Mouse (Mus musculus) CD4-positive helper T cell, adult 2 months (primary cell): Measurements from ENCODE around the gene Dmkn.
"Not testable (repeated sequence)": the region's sequence is repeated elsewhere in the genome, so short reads cannot be mapped to it uniquely, and the experiment has no call there.

Experiments
- DNase-seq: peaks from one replicate; pipeline ENCODE4 v3.0.0-alpha.2; 2012; ENCODE audit warnings: low read depth, missing footprints, low spot score

The Dmkn gene

DNA sequence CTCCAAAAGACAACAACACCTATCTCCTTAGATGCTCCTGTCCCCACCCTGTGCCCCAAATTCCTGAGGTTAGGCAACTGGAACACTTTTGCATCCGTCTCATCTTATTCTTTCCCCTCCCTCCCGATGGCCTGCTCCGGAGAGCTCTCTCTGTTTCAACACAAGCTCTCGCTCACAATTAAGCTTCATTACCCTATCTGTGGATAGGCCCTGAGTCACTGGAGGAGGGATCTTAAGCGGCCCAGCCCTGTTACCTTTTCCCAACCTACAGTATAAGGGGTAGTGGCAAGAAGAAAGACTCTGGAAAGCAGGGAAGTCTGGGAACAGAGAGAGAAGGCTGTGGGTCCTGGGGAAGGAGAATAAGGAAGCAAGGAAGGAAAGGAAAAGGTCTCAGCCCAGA is at the start of gene Dmkn:
Gene Dmkn (plus strand): TSS at position 301 of the 400 bp plus-strand sequence.
- no peak for DNase-seq

DNA sequence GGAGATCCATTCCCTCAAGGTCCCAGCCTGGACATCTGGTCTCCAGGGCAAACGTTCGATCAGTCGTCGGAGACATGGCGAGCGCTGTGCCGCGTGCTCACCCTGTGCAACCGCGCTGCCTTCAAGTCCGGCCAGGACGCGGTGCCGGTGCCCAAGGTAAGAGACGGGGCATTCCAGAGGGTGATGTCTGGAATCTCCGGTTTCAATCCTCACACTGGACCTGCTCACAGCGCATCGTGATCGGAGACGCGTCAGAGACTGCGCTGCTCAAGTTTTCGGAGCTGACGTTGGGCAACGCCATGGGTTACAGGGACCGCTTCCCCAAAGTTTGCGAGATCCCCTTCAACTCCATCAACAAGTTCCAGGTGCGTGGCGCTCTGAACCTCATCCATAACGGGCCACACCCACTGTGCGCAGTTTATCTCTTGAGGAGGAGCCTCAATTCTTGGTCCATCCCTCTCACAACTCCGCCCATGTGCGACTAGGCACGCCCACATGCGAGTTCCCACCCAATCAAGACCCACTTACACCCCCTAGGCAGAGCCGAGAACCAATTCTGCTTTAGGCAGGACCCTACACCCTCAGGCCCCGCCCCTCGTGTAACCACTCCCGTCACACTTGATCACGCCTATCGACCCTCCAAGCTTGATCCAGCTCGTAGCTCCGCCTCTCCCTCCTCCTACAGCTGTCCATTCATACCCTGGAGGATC is 46.4 kb upstream of the Dmkn start:
- DNase-seq: peak; percentile 77

DNA sequence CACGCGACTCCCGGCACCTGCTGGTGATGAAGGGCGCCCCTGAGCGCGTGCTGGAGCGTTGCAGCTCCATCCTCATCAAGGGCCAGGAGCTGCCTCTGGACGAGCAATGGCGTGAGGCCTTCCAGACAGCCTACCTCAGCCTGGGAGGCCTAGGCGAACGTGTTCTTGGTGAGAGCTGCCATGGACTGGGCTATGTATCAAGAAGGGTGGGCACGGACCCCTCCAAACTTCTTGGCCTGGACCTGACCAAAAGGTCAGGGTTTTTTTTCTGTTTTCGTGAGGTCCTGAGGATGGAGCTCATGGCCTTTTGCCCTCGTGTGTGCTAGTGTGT is 45.9 kb upstream of the Dmkn start:
- no peak for DNase-seq

DNA sequence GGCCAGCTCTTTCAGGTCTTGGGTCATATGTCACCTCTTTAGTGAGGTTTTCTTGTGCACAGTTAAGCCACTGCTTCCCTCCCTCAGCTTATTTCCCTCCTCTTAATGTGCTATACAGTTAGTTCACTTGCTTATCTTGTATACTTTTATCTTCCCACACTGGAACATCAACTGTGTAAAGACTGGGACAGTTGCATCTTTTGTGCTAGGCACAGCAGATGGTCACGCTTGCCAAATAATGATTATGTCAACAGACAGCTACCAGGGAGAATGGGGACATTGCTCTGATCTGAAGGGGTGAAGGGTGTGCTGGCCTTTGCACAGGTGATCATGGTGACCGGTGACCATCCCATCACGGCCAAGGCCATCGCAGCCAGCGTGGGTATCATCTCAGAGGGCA is 43.9 kb upstream of the Dmkn start:
- DNase-seq: no peak

DNA sequence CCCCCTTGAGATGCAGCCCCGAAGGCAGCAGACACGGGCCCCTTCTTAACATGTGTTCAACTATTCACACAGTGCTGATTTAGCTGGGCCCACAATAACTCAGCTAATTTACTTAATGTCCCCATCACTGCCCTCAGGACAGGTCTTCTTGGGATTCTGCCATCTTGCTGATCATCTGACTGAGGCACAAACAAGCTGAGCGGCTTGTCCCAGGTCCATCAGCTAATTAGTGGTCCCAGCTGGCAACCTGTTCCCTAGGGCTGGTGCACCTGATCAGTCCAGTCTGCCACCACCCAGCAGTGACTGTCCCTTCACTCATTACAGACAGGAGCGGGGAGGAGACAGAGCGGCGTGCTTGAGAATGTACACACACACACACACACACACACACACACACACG is 42.3 kb upstream of the Dmkn start:
- DNase-seq: no peak

DNA sequence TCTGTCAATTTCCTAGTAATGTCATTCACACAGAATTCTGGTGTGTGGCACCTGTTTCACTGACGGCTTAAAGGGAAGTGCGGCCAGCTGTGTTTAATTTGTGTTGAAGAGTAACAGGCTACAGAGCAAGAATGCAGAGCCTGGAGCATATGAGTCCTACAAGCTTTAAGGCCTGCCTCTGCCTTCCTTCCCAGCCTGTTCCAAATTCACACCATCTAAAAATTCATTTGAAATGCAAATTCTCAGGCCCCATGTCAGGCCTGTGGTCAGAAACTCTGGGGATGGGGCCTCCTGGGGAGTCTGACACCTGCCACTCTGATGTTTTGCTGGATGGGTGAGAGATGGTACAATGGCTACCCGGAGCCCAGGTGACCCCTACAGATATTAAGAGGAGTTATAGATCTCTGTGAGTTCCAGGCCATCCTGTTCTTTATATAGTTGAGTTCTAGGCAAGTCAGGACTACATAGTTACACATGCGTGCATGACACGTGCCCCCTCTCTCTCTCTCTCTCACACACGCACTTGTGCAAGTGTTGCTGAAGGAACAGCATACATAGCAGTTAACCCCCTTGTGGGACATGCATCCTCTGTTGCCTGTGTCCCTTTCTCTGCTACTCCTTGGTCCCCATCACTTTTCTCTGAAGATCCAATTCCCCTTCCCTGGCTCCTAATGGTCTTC is 40.1 kb upstream of the Dmkn start:
- no peak for DNase-seq

DNA sequence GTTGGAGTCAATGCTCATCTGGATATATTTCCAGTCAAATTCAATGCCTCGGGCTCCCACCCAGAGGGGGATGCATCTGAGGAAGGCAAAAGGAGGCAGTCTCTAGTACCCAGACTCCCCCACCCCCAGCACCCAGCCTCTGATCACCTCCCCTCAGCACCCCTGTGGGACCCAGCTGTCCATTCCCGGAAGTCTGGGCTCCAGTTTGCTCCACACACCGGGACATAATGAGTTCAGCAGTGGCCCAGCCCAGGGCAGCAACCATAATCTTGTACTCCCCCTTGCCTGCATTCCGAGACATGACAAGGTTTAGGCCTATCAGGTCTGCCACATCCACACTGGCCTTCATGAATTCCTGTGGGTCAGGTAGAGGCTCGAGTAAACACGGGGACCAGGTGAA is 35.3 kb upstream of the Dmkn start:
- no peak for DNase-seq

DNA sequence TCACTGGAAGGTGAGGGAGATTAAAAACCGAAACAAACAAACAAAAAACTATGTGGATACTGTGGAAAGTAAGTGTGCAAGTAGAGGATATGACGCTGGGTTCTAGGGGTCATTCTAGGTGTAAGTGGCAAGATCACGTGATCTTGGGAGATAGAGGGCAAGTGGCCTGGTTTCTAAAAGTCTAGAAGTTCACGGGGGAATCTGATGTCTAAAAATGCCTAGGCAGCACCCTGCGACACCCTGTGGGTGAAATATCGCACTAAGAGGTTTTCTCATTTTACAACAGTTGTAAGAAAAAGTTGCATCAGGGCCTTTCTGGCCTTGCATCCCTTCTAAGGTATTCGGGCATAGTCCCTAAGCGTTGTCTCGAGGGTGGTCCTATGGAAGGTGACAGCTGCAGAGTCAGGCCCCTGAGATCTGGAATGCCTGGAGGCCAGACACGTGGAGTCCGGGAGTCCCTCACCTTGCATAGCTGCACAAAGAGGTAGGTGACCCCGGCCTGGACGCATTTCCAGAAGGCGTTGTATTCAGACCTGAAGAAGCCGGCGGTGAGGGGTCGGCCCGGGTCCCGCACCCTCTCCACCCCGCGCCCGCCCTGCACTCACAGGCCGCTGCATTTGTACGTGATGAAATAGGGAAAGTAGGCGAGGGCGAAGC is 34.7 kb upstream of the Dmkn start:
- peak; percentile 44 for DNase-seq

DNA sequence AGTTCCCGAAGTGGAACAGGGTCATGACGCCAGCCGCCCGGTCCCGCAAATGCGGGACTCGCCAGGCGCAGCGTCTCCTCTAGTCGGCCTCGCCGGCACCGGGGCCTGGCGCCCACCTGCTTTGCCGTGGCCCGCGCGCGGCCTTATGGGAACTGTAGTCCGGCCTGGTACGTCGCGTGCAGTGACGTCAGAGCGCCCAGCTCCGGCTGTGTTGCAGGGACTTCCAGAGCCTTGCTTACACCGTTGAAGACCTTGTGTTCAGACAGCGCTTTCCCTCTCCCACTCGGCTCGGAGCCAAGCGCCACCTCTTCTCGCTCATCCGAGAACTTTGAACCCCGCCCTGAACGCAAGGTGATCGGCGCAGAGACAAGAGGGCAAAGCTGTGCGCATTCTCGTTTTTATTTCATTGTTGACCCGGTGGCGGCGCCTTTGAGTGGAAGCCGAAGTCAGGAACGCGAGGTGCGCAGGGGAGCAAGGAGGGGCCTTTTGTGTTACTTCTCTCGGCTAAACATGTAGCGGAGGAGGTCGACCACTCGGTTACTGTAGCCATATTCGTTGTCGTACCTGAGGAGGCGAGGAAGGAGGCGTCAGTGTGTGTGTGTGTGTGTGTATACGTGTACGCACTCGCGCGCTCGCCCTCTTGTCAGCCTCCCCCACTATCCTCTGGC is 34.0 kb upstream of the Dmkn start, which contains the start of gene Tmem147:
Gene Tmem147 (minus strand): TSS at position 145 of the 668 bp plus-strand sequence.
- peak; percentile 96 for DNase-seq

DNA sequence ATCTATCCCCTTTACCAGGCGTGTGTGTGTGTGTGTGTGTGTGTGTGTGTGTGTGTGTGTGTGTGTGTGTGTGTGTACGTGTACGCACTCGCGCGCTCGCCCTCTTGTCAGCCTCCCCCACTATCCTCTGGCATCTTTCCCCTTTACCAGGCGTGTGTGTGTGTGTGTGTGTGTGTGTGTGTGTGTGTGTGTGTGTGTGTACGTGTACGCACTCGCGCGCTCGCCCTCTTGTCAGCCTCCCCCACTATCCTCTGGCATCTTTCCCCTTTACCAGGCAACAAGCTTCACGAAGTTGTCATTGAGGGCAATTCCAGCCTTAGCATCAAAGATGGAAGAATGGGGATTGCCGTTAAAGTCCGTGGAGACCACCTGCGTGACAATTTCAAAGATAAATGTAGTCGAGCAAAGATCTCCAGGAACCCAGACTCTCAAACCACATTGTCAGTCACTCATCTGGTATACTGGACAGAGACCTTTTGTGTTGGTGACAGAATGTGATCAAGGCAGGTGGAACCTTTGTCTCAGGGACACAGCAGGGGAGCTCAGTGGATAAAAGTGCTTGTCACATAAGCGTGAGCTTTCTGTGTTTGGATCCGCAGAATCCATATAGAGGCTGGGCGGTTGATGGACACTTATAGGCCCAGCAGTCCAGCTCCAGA is 33.4 kb upstream of the Dmkn start:
- DNase-seq: peak; percentile 24

DNA sequence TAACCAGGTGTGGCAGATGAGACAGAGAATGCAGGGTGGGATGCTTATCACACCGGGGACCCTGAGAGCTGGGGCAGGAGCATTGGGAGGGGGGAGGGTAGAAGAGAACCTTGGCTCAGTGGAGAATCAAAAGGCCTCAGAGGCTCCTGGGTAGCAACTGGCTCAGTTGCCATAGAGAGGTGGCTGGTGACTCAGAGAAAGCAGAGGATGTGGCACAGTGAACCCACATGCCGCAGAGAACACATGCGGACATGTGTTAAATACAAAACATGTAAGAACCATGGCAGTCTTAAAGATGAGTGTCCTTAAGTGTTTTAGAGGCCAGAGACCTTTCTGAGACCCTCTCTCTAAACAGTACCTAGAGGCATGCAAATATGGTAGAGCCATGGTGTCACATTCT is 27.3 kb upstream of the Dmkn start:
- DNase-seq: no peak

DNA sequence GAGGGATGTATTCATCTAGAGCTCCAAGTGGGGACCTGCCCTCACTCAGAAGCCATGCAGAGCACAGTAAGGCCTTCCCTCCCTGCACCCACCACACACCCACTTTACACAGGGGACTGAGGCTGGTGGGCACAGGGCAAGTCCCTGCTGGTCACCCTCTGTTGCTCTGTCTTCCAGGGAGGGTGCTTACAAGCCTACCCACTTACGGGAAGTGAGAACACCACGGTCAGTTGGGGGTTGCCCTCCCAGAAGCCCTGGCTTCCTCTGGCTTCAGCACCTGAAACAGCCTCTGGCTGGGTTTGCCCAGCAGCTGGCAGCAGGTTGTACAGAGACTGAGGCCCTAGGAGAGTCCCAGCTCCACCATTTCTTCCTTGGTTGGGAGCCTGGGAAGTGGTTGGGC is 21.0 kb upstream of the Dmkn start:
- DNase-seq: not testable (repeated sequence)

DNA sequence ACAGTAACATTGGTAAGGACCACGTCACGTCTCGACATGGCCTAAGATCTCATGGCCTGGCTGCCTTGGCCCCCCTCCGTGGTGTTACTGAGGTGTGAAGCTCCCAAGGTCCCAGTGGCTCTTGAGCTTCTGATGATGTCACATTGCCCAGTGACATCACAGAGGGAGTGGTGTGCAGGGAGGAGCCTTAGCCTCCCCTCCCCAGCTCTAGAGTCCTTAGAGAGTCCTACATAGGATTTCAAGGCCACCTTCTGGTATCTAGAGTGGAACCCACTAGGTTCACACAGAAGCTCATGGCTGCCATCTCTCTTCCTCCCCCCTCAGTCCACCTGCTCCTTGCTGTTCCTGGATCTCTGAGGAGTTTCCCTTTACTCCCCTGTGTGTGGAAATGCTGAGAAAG is 19.9 kb upstream of the Dmkn start, which contains the start of gene Gapdhs:
Gene Gapdhs (minus strand): TSS at position 65 of the 400 bp plus-strand sequence.
- not testable (repeated sequence) for DNase-seq

DNA sequence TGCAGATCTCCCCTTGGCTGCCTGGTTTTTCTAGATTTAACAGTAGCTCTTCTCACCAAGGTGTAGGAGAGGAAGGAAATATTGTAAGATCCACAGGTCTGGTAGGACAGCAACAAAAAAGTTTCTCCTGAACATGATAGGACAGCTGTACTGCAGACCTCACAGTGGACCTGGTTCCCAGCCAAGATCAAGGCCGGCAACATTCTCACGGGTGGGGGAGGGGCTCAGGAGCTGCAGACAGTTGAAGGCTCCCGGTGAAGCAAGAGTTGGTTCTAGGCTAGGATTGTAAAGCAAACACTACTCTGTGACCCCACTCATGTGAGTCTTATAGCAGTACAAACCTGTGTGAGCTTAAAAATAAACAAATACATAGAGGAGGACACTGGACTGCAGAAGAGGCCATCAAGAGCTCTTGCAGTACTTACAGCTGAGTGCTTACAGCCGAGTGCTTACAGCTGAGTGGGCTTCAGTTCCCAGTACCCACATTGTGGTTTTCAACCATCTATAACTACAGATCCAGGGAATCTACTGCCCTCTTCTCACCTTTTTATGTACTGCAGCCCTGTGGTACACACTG is 19.4 kb upstream of the Dmkn start:
- DNase-seq: no peak

DNA sequence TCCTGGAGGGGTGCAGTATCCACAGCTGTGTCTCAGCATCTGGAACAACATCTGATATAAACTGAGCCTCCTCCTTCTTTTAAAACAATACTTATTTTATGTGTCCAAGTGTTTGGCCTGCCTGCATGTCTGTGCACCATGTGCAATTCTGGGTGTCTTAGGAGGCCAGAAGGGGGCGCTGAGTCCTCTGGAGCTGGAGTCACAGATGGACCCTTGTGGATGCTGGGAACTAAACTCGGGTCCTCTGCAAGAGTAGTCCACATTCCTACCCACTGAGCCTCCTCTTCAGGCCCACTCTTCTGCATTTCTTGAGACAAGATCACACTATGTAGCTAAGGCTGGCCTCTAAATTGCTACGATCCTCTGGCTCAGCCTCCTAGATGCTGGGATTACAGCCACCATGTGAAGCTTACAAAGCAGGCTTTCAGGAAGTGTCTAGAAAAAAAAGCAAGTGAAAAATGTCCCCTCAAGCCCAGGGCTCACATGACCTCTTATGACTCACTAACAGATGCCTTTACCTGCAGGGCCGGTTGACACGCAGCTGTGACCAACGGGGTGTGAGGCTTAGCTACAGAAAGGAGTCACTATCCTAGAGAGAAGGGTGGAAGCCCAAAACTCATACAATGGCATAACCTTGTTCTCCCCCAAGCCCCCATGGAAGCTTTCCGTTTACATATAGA is 15.9 kb upstream of the Dmkn start:
- no peak for DNase-seq

DNA sequence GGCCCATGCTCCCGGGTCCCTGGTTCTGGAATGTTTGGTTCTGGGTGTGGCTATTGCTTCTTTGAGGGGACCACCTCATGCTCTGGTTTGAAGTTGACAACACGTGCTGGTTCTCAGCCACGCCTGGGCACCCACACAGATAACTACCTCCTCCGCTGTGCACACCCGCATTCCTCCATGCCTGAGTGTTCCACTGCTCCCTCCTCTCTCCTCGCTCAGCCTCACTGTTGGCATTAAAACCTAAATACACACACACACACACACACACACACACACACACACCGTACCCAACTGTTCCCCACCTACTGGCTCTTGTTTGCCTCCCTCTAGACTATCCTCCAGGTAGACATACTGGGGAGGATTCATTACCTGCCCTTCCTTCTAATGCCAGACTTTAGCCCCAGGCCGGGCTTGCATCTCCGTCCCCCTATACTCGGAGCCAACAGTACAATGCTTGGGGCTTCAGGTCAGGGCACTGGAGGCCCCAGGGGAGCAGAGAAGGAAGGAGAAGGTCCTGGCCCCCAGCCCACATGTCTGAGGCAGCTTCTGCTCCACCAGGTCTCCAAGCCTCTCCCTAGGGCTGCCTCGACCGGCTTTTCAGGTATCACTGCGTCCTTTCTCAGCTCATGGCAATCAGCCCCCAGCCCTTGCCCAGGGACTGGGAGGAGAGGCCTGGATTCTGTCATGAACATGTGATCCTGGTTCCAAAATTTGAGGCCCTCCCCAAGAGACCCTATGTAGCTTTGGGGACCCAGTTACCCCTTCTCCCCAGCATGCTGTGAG is 13.5 kb upstream of the Dmkn start:
- no peak for DNase-seq

DNA sequence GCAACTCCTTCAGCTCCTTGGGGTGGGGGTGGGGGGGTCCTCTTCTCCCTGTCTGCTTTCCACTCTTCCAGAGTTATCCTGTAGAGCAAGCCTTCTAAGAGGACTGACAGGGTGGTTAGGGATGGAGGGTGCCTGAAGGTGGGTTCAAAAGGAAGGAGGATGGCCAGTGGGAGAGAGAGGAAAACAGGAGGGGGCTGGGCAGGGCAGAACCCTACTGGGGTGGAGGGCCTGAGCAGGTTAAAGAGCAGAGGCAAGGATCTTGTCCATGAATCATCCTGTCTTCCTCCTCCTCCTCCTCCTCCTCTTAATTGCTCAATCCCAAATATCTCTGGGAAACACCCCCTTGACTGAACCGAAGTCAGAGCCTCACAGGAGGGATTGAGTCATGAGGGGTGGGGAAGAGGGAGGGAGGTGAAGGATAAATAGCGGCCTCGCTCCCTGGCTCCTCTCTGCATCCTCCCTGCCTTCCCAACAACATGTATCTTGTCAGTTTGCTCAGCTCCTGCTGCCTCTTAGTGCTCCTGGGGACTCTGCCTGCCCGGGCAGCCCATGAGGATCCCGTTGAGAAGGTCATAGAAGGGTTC is 12.4 kb upstream of the Dmkn start, which contains the start of gene Sbsn:
Gene Sbsn (plus strand): TSS at position 386 of the 584 bp plus-strand sequence.
- DNase-seq: no peak

DNA sequence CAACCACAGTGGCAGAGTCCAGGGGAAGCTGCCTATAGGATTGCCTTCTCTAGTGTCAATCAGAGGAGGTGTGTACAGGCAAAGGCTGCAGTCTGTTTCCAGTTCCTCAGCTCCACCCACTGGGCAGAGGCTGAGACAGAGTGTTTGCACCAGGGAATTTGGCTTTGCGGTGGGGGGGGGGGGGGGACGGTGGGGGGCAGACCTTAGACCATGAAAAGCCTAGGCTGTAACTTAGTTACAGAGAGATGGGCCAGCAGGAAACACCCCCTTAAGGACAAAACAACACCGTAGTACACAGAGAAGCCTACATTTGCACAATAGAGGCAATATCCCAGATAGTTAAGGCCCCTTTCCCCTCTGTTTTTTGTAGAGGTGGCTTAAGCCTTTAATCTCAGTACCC is 6.6 kb upstream of the Dmkn start:
- no peak for DNase-seq

DNA sequence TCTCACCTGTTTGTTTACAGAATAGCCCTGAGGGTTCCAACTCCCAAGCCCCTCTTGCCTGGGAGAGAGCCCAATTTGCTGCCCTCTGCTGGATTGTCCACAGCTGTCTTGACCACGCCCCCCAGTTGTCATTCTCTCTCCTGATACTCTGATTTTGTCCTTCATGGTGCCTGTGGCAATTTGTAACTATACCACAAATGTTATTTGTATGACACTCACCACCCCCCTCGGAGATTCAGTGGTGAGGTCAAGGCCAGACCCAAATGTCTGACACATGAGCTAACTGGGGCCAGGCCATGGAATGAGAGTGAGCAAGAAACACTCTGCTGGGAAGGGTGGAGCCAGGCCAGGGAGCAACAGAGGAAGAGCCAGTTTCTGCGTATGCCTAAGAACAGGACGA is 4.7 kb upstream of the Dmkn start:
- DNase-seq: no peak
